Mouse (Mus musculus): ENCODE measurements around the gene Clcnka. TPM values are rescaled to one million over a fixed set of nuclear protein-coding genes. Genes with fewer than 3 reads are reported as not detected.
A peak's percentile ranks its signal among the peaks of the same experiment; 100 is the strongest.

Clcnka gene
- polyA plus RNA-seq, 1 experiment from 2014 or later: not detected

DNA sequence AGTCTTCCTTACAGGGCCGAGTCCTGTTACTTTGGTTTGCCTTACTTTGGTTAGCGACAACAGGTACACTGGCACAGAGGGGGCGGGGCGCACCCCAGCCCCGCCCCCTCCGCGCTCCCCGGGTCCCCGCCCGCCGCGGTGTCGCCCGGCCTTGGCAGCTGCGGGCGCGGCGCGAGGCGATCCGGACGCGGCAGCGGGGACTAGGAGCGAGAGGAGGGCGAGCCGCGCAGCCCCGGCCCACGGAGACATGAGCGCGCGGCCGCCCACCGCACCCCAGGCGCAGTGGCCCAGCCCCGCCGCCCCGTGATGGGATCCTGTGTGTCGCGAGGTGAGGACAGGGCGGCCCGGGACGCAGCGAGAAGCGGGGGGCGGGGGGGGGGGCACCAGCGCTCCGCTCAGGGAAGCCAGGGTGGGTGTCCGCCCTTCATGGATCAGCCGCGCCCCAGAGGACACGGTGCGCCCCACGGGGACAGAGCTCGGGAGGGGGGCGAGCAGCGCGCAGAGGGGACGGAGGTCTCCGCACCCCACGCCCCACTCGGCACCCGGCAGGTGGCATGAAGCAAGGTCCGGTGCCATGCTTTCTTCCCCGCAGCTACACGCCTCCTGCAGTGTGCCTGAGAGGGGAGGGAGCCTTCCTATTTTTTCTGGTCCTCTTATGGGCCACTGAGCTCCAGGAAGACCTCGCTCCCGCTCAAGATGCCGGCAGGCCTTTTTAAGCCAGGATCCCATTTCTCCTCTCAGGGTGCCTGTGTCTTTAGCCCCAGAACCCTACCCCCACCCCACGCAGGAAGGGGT is 30.3 kb downstream of the Clcnka start, which contains the start of gene Fam131c:
Gene Fam131c (plus strand): TSS at position 224 of the 795 bp plus-strand sequence.
- Histone ChIP-seq H3K4me2 (ENCODE audit: low read length) (peak within 1 kb of the TSS; percentile 97), H3K9ac (ENCODE audit: low read length) (peak within 1 kb of the TSS; percentile 72), H3K27me3 (replicated peaks; ENCODE audit: control insufficient read depth, insufficient read depth, low read length) (peaks cover 11% of the 10 kb centered on the region), H3K36me3 (ENCODE audit: control insufficient read depth, insufficient read depth, low read length) (no peaks in the 10 kb centered on the region), H3K4me3 (ENCODE audit: low read depth, low read length) (peak within 1 kb of the TSS; percentile 56), H3K27ac (ENCODE audit: low read depth, low read length) (peak within 1 kb of the TSS; percentile 9; the same call in 1 of the 2 replicates), H3K9me3 (replicated peaks; ENCODE audit: control insufficient read depth, low read length) (no peaks in the 10 kb centered on the region), H3K4me1 (ENCODE audit: control insufficient read depth, insufficient read depth, low read length) (no peaks in the 10 kb centered on the region)
- 1% methylated on average over 54 of the region's 71 CpGs for WGBS
- ATAC-seq (peak; percentile 67), DNase-seq (ENCODE audit: low spot score) (peak; percentile 59)

DNA sequence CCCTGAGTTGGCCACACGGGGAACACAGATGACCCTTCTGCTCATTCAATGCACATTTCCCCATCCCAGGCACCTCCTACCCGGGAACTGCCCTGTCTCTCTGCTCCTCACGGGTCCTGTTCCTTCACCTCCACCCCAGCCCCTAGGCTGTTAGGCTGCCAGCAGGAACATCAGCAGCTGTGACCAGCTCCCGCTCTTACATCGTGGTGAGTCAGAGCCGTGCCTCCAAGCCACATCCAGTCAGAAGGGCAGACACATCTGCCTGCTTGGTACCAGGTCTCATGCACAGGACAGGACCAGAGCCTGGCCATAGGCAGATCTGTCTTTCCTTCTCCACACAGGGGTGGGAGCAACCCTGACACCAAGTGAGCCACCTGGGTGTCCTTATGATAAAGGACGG is 32.6 kb downstream of the Clcnka start:
- 64% methylated on average over 7 of the region's 7 CpGs for WGBS
- DNase-seq (ENCODE audit: low spot score) (no peak), ATAC-seq (no peak)
- H3K4me2 ChIP-seq (ENCODE audit: low read length): no peak overlapping the region
- no peak overlapping the region for H3K27ac ChIP-seq (ENCODE audit: low read depth, low read length)
- peaks cover 11% of the 10 kb centered on the region for H3K27me3 ChIP-seq (replicated peaks; ENCODE audit: control insufficient read depth, insufficient read depth, low read length)
- H3K4me1 ChIP-seq (ENCODE audit: control insufficient read depth, insufficient read depth, low read length): no peaks in the 10 kb centered on the region
- no peaks in the 10 kb centered on the region for H3K36me3 ChIP-seq (ENCODE audit: control insufficient read depth, insufficient read depth, low read length)
- no peak overlapping the region for H3K4me3 ChIP-seq (ENCODE audit: low read depth, low read length)
- no peaks in the 10 kb centered on the region for H3K9me3 ChIP-seq (replicated peaks; ENCODE audit: control insufficient read depth, low read length)
- H3K9ac ChIP-seq (ENCODE audit: low read length): no peak overlapping the region

DNA sequence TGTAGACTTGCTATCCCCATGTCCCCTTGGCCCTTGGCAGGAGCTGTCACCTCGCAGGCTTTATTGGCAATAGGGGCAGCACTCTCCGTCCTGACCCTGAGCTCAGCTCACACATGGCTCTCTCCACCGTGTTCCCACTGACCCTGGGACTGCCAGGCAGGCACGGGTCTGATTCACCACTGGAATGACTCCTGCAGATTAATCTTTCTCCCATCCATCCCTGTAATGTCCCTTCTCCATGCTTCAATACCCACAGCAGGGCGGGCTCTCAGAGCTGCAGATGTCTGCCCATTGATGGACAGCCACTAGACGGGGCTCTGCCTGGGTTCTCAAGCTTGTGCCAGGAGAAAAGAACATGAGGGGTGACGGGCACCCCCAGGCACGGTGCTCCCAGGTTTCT is 33.4 kb downstream of the Clcnka start:
- Histone ChIP-seq H3K4me2 (ENCODE audit: low read length) (no peak overlapping the region), H3K36me3 (ENCODE audit: control insufficient read depth, insufficient read depth, low read length) (no peaks in the 10 kb centered on the region), H3K27me3 (replicated peaks; ENCODE audit: control insufficient read depth, insufficient read depth, low read length) (peaks cover 11% of the 10 kb centered on the region), H3K9me3 (replicated peaks; ENCODE audit: control insufficient read depth, low read length) (no peaks in the 10 kb centered on the region), H3K4me3 (ENCODE audit: low read depth, low read length) (no peak overlapping the region), H3K27ac (ENCODE audit: low read depth, low read length) (no peak overlapping the region), H3K4me1 (ENCODE audit: control insufficient read depth, insufficient read depth, low read length) (0 out of 2 replicates have a peak, but pooled peaks cover 2% of the 10 kb centered on the region), H3K9ac (ENCODE audit: low read length) (no peak overlapping the region)
- ATAC-seq (no peak), DNase-seq (ENCODE audit: low spot score) (no peak)
- WGBS: 70% methylated on average over 8 of the region's 8 CpGs

DNA sequence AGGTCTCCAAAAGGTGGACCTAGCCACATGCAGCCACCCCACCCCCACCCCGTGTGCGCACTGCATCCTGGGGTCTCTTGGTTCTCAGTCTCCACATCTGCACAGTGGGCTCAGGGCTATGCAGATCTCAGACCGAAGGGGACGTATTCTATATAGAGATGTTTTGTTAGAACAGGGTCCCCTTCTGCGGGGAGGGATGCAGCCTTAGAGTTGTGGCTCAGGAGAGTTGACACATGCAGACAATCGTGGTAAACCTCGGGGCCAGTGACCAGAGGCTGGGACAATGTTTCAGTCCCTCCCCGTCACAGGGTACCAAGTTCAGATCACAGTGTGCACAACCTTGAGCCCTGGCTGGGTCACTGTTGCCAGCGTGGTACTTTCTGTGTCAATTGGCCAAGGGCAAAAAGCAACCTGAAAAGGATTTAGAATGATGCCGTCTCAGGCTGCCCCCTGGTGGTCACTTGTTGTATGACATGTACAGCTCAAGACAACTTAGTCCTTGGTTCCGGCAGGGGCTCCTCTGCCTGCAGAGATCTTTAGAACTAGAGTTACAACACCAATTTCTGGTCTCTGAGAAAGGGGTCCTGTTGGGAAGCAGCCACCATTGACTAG is 35.5 kb downstream of the Clcnka start:
- DNase-seq (ENCODE audit: low spot score): peak; percentile 89
- 28% methylated on average over 11 of the region's 11 CpGs for WGBS
- peak; percentile 49; the same call in 1 of the 2 replicates for ATAC-seq
- no peak overlapping the region for H3K4me3 ChIP-seq (ENCODE audit: low read depth, low read length)
- no peak overlapping the region for H3K9ac ChIP-seq (ENCODE audit: low read length)
- no peak overlapping the region for H3K4me2 ChIP-seq (ENCODE audit: low read length)
- no peak overlapping the region for H3K27ac ChIP-seq (ENCODE audit: low read depth, low read length)
- peaks cover 11% of the 10 kb centered on the region for H3K27me3 ChIP-seq (replicated peaks; ENCODE audit: control insufficient read depth, insufficient read depth, low read length)
- H3K36me3 ChIP-seq (ENCODE audit: control insufficient read depth, insufficient read depth, low read length): no peaks in the 10 kb centered on the region
- H3K9me3 ChIP-seq (replicated peaks; ENCODE audit: control insufficient read depth, low read length): no peaks in the 10 kb centered on the region
- peaks cover 6% of the 10 kb centered on the region; the same call in 1 of the 2 replicates for H3K4me1 ChIP-seq (ENCODE audit: control insufficient read depth, insufficient read depth, low read length)

DNA sequence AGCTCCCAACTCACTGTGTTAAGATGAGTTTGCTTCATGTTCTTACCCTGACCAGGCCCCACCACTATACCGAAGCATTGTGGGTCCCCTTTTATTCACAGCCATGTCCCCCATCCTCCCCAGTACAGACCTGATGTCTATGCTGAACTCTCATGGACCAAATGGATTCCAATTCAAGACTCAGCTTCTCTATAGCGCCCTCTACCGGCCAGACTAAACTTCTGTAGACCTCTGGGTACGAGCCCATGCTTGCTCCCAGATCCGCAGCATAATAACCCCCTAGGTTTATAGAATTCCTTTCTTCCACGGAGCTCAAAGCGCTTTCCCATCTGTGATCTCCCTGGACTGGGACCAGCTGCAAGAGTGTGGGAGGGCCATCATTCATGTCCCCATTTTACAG is 37.7 kb downstream of the Clcnka start:
- no peaks in the 10 kb centered on the region for H3K36me3 ChIP-seq (ENCODE audit: control insufficient read depth, insufficient read depth, low read length)
- no peaks in the 10 kb centered on the region for H3K9me3 ChIP-seq (replicated peaks; ENCODE audit: control insufficient read depth, low read length)
- no peak overlapping the region for H3K27ac ChIP-seq (ENCODE audit: low read depth, low read length)
- H3K9ac ChIP-seq (ENCODE audit: low read length): no peak overlapping the region
- DNase-seq (ENCODE audit: low spot score) (peak; percentile 53), ATAC-seq (no peak)
- H3K4me1 ChIP-seq (ENCODE audit: control insufficient read depth, insufficient read depth, low read length): peaks cover 6% of the 10 kb centered on the region; the same call in 1 of the 2 replicates
- H3K4me3 ChIP-seq (ENCODE audit: low read depth, low read length): no peak overlapping the region
- H3K4me2 ChIP-seq (ENCODE audit: low read length): no peak overlapping the region
- 24% methylated on average over 7 of the region's 7 CpGs for WGBS
- no peaks in the 10 kb centered on the region; the same call in 1 of the 2 replicates for H3K27me3 ChIP-seq (replicated peaks; ENCODE audit: control insufficient read depth, insufficient read depth, low read length)

DNA sequence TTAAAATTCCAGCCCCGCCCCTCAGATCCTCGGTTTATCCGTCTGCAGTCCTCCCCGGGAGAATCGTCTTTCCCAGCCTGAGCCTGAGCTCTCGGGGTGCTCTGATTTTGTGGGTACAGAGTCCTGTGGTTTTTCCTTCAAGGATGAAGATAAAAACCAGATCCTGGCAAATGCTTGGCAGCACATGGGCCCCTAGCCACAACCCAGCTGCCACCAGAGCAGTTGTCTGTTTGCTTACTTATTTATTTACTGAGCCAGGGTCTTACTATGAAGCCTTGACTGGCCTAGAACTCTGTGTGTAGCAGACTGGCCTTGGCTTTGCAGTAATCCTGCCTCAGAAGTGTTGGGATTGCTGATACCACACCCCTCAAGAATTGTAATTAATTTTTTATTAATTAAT is 39.3 kb downstream of the Clcnka start:
- Histone ChIP-seq H3K9me3 (replicated peaks; ENCODE audit: control insufficient read depth, low read length) (no peaks in the 10 kb centered on the region), H3K4me3 (ENCODE audit: low read depth, low read length) (no peak overlapping the region), H3K9ac (ENCODE audit: low read length) (no peak overlapping the region), H3K36me3 (ENCODE audit: control insufficient read depth, insufficient read depth, low read length) (no peaks in the 10 kb centered on the region), H3K4me1 (ENCODE audit: control insufficient read depth, insufficient read depth, low read length) (peaks cover 6% of the 10 kb centered on the region; the same call in 1 of the 2 replicates), H3K27me3 (replicated peaks; ENCODE audit: control insufficient read depth, insufficient read depth, low read length) (no peaks in the 10 kb centered on the region), H3K4me2 (ENCODE audit: low read length) (no peak overlapping the region), H3K27ac (ENCODE audit: low read depth, low read length) (no peak overlapping the region)
- DNase-seq (ENCODE audit: low spot score) (no peak), ATAC-seq (no peak)
- WGBS: 86% methylated on average over 6 of the region's 6 CpGs

DNA sequence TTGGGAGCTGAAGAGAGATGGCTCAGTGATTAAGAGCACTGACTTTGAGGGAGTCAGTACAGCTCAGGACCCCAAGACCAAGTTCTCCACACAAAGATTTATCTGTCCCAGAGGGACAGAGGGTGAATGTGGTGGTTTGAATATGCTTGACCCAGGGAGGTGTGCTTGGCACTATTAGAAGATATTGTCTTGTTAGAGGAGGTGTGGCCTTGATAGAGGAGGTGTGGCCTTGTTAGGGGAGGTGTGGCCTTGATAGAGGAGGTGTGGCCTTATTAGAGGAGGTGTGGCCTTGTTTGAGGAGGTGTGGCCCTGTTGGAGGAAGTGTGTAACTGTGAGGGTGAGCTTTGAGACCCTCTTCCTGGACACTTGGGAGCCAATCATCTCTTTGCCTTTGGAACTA is 40.7 kb downstream of the Clcnka start:
- DNase-seq (ENCODE audit: low spot score): no peak
- Histone ChIP-seq H3K4me2 (ENCODE audit: low read length) (no peak overlapping the region), H3K27me3 (replicated peaks; ENCODE audit: control insufficient read depth, insufficient read depth, low read length) (no peaks in the 10 kb centered on the region), H3K9ac (ENCODE audit: low read length) (no peak overlapping the region), H3K4me1 (ENCODE audit: control insufficient read depth, insufficient read depth, low read length) (peaks cover 6% of the 10 kb centered on the region; the same call in 1 of the 2 replicates), H3K27ac (ENCODE audit: low read depth, low read length) (no peak overlapping the region), H3K4me3 (ENCODE audit: low read depth, low read length) (no peak overlapping the region), H3K36me3 (ENCODE audit: control insufficient read depth, insufficient read depth, low read length) (no peaks in the 10 kb centered on the region), H3K9me3 (replicated peaks; ENCODE audit: control insufficient read depth, low read length) (no peaks in the 10 kb centered on the region)
- ATAC-seq: no peak

DNA sequence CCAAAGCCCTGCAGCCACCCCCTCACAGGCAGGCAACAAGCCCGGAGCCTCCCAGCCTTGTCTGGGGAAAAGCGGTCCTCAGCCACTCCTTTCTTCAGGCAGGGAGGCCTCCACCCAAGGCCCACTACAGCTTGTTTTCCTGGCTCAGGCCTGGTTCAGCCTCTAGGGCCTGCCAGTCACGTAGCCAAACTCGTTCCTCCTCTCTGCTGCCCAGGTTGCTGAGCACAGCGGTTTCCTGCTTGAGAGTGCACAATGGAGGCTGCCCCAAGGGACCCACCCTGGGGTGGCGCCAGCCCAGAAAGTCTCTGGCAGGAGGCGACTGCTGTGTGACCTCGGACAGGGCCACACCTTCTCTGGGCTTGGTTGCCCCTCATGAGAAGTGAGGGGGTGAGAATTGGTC is 44.7 kb downstream of the Clcnka start:
- no peak for ATAC-seq
- no peaks in the 10 kb centered on the region for H3K9me3 ChIP-seq (replicated peaks; ENCODE audit: control insufficient read depth, low read length)
- 70% methylated on average over 8 of the region's 8 CpGs for WGBS
- H3K4me1 ChIP-seq (ENCODE audit: control insufficient read depth, insufficient read depth, low read length): no peaks in the 10 kb centered on the region
- H3K4me2 ChIP-seq (ENCODE audit: low read length): no peak overlapping the region
- DNase-seq (ENCODE audit: low spot score): no peak
- no peaks in the 10 kb centered on the region for H3K36me3 ChIP-seq (ENCODE audit: control insufficient read depth, insufficient read depth, low read length)
- no peaks in the 10 kb centered on the region for H3K27me3 ChIP-seq (replicated peaks; ENCODE audit: control insufficient read depth, insufficient read depth, low read length)
- no peak overlapping the region for H3K27ac ChIP-seq (ENCODE audit: low read depth, low read length)
- H3K4me3 ChIP-seq (ENCODE audit: low read depth, low read length): no peak overlapping the region
- H3K9ac ChIP-seq (ENCODE audit: low read length): no peak overlapping the region

DNA sequence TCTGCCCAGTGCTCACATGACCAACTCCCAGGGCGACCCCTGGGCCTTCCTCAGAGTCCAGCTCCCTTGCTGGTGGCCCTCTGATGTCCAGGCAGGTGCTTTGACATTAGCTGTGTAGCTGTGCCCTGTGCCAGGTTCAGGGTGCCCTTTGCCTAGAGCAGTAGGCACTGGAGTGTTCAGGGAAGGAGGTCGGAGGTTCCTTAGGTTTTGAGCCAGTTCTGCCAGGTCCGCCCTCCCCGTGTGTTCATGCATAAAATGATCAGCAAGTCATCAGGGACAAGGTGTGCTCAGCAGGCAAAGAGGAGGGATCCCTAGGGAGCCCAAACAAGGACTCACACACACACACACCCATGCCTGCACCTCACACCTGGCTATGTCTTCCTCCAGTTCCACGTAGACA is 45.5 kb downstream of the Clcnka start:
- Histone ChIP-seq H3K9ac (ENCODE audit: low read length) (no peak overlapping the region), H3K36me3 (ENCODE audit: control insufficient read depth, insufficient read depth, low read length) (no peaks in the 10 kb centered on the region), H3K4me2 (ENCODE audit: low read length) (no peak overlapping the region), H3K4me3 (ENCODE audit: low read depth, low read length) (no peak overlapping the region), H3K27ac (ENCODE audit: low read depth, low read length) (no peak overlapping the region), H3K4me1 (ENCODE audit: control insufficient read depth, insufficient read depth, low read length) (no peaks in the 10 kb centered on the region), H3K27me3 (replicated peaks; ENCODE audit: control insufficient read depth, insufficient read depth, low read length) (no peaks in the 10 kb centered on the region), H3K9me3 (replicated peaks; ENCODE audit: control insufficient read depth, low read length) (no peaks in the 10 kb centered on the region)
- ATAC-seq (no peak), DNase-seq (ENCODE audit: low spot score) (no peak)
- WGBS: 73% methylated on average over 5 of the region's 5 CpGs
